Mouse (Mus musculus): ENCODE measurements at regions not wholly inside any gene's neighbourhood (a gene's known extent, or its start where the extent isn't known, plus 50 kb on each side); places are given as distances from the start of the nearest gene placed in this dataset.

GRCm38 (mm10) chr15:40223272-40223671 is 89.1 kb downstream of the 9330182O14Rik start:
- no peak overlapping the region for H3K27ac ChIP-seq (replicated peaks)
- H3K9ac ChIP-seq (ENCODE audit: low read length), result no peak overlapping the region
- no peaks in the 10 kb centered on the region for H3K4me1 ChIP-seq (replicated peaks; ENCODE audit: control insufficient read depth, insufficient read depth)
- no peaks in the 10 kb centered on the region for H3K27me3 ChIP-seq (ENCODE audit: control insufficient read depth, insufficient read depth, low read length)
- H3K4me3 ChIP-seq (ENCODE audit: low read depth, low read length), result no peak overlapping the region
- no peaks in the 10 kb centered on the region for H3K36me3 ChIP-seq (ENCODE audit: control insufficient read depth, insufficient read depth, low read length)
- ATAC-seq (ENCODE audit: low FRiP score, low TSS enrichment) (no peak), DNase-seq (ENCODE audit: low spot score) (no peak)
- WGBS, result 80% methylated on average over 3 of the region's 3 CpGs
- no peak overlapping the region for H3K4me2 ChIP-seq (replicated peaks; ENCODE audit: low read depth)
- peak; percentile 45 for TF ChIP-seq CTCF (IDR thresholded peaks at IDR 0.05; ENCODE audit: low read depth)
- TF ChIP-seq EP300 (optimal IDR thresholded peaks at IDR 0.05), result no peak
- H3K9me3 ChIP-seq (ENCODE audit: control insufficient read depth, low read length), result no peaks in the 10 kb centered on the region

- DNase-seq (ENCODE audit: low spot score) (no peak), ATAC-seq (ENCODE audit: low FRiP score, low TSS enrichment) (peak; percentile 29; the same call in 1 of the 2 replicates)
- Histone ChIP-seq H3K27ac (replicated peaks) (no peak overlapping the region), H3K4me2 (replicated peaks; ENCODE audit: low read depth) (no peak overlapping the region), H3K9ac (ENCODE audit: low read length) (no peak overlapping the region), H3K4me3 (ENCODE audit: low read depth, low read length) (no peak overlapping the region), H3K36me3 (ENCODE audit: control insufficient read depth, insufficient read depth, low read length) (no peaks in the 10 kb centered on the region), H3K27me3 (ENCODE audit: control insufficient read depth, insufficient read depth, low read length) (no peaks in the 10 kb centered on the region), H3K9me3 (ENCODE audit: control insufficient read depth, low read length) (no peaks in the 10 kb centered on the region), H3K4me1 (replicated peaks; ENCODE audit: control insufficient read depth, insufficient read depth) (no peaks in the 10 kb centered on the region)
- WGBS, result 67% methylated on average over 4 of the region's 4 CpGs
- TF ChIP-seq EP300 (optimal IDR thresholded peaks at IDR 0.05) (no peak), CTCF (IDR thresholded peaks at IDR 0.05; ENCODE audit: low read depth) (no peak)
Measured at GRCm38 (mm10) chr15:40241764-40242163, 107.6 kb downstream of the 9330182O14Rik start.

DNA sequence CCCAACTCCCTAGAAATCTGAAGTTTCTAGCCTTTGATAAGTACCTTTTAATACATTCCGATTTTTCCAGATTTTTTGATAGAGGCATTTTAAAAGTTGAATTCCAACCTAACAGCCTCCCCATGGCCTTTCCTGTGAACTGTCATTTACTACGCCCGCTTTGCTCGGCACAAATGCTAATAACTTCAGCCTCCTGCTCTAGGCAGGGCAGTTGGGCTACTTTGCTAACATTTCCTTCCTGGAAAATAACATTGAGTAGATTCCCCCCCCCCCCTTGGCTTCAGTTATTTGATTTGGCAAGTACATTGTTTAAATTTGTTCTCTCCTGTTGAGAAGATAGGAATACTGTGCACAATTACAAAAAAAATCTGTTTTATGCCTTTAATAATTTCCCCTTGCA is 114.8 kb downstream of the 9330182O14Rik start:
- TF ChIP-seq CTCF (IDR thresholded peaks at IDR 0.05; ENCODE audit: low read depth) (no peak), EP300 (optimal IDR thresholded peaks at IDR 0.05) (no peak)
- Histone ChIP-seq H3K27me3 (ENCODE audit: control insufficient read depth, insufficient read depth, low read length) (no peaks in the 10 kb centered on the region), H3K4me1 (replicated peaks; ENCODE audit: control insufficient read depth, insufficient read depth) (no peaks in the 10 kb centered on the region), H3K9ac (ENCODE audit: low read length) (no peak overlapping the region), H3K36me3 (ENCODE audit: control insufficient read depth, insufficient read depth, low read length) (no peaks in the 10 kb centered on the region), H3K4me2 (replicated peaks; ENCODE audit: low read depth) (no peak overlapping the region), H3K9me3 (ENCODE audit: control insufficient read depth, low read length) (no peaks in the 10 kb centered on the region), H3K4me3 (ENCODE audit: low read depth, low read length) (no peak overlapping the region), H3K27ac (replicated peaks) (no peak overlapping the region)
- DNase-seq (ENCODE audit: low spot score) (peak; percentile 31), ATAC-seq (ENCODE audit: low FRiP score, low TSS enrichment) (no peak)
- WGBS, result 53% methylated on average over 4 of the region's 4 CpGs

DNA sequence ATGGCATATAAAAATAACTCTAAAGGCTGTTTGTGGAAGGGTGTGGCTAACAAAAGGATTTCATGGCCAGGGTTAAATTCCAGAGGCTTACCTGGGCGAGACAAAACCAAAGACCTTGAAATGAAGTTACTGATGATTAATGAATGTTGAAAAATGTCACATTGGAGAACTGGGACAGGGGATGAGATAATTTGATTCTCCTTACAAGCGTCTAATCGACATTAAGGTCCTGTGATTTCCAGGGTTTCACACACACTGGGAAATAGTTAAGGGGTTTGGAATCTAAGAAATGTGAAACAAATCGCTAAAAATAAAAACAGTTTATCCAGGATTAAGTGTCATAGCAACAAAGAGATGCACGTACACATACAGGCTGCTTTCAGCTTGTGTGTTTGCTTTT is 125.3 kb downstream of the 9330182O14Rik start:
- no peaks in the 10 kb centered on the region for H3K4me1 ChIP-seq (replicated peaks; ENCODE audit: control insufficient read depth, insufficient read depth)
- H3K4me2 ChIP-seq (replicated peaks; ENCODE audit: low read depth), result no peak overlapping the region
- H3K36me3 ChIP-seq (ENCODE audit: control insufficient read depth, insufficient read depth, low read length), result no peaks in the 10 kb centered on the region
- H3K9me3 ChIP-seq (ENCODE audit: control insufficient read depth, low read length), result no peaks in the 10 kb centered on the region
- no peak overlapping the region for H3K27ac ChIP-seq (replicated peaks)
- no peak overlapping the region for H3K9ac ChIP-seq (ENCODE audit: low read length)
- no peak for TF ChIP-seq CTCF (IDR thresholded peaks at IDR 0.05; ENCODE audit: low read depth)
- TF ChIP-seq EP300 (optimal IDR thresholded peaks at IDR 0.05), result no peak
- H3K27me3 ChIP-seq (ENCODE audit: control insufficient read depth, insufficient read depth, low read length), result no peaks in the 10 kb centered on the region
- DNase-seq (ENCODE audit: low spot score), result no peak
- no peak overlapping the region for H3K4me3 ChIP-seq (ENCODE audit: low read depth, low read length)
- no peak for ATAC-seq (ENCODE audit: low FRiP score, low TSS enrichment)
- WGBS, result 29% methylated on average over 5 of the region's 5 CpGs

DNA sequence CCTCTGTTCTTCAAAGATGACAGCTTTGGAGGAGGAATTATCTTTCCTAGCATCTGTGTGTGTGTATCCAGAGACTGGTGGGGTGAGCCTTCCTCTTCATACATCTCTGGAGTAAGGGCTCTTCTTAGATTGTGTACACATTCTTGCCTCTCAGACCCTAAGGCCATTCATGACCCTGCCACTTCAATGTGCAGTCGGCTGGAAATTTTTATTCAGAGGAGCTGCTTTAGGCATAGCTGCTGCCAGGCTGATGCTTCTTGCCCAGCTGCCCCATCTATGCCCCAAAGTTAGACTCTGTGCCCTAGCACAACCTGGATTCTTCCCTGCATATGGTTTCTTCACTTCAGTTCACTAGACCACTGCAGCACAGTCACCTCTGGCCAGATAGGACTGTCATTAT is 144.9 kb downstream of the 9330182O14Rik start:
- no peak overlapping the region for H3K4me3 ChIP-seq (ENCODE audit: low read depth, low read length)
- no peaks in the 10 kb centered on the region for H3K9me3 ChIP-seq (ENCODE audit: control insufficient read depth, low read length)
- WGBS, result 74% methylated on average over 1 of the region's 1 CpGs
- H3K27ac ChIP-seq (replicated peaks), result no peak overlapping the region
- no peaks in the 10 kb centered on the region for H3K4me1 ChIP-seq (replicated peaks; ENCODE audit: control insufficient read depth, insufficient read depth)
- ATAC-seq (ENCODE audit: low FRiP score, low TSS enrichment), result no peak
- no peak for TF ChIP-seq EP300 (optimal IDR thresholded peaks at IDR 0.05)
- TF ChIP-seq CTCF (IDR thresholded peaks at IDR 0.05; ENCODE audit: low read depth), result no peak
- no peaks in the 10 kb centered on the region for H3K27me3 ChIP-seq (ENCODE audit: control insufficient read depth, insufficient read depth, low read length)
- no peak overlapping the region for H3K9ac ChIP-seq (ENCODE audit: low read length)
- no peak overlapping the region for H3K4me2 ChIP-seq (replicated peaks; ENCODE audit: low read depth)
- DNase-seq (ENCODE audit: low spot score), result no peak
- no peaks in the 10 kb centered on the region for H3K36me3 ChIP-seq (ENCODE audit: control insufficient read depth, insufficient read depth, low read length)

GRCm38 (mm10) chr15:40280551-40280950 is 146.4 kb downstream of the 9330182O14Rik start:
- TF ChIP-seq CTCF (IDR thresholded peaks at IDR 0.05; ENCODE audit: low read depth) (no peak), EP300 (optimal IDR thresholded peaks at IDR 0.05) (no peak)
- no peak overlapping the region for H3K27ac ChIP-seq (replicated peaks)
- no peaks in the 10 kb centered on the region for H3K4me1 ChIP-seq (replicated peaks; ENCODE audit: control insufficient read depth, insufficient read depth)
- H3K9me3 ChIP-seq (ENCODE audit: control insufficient read depth, low read length), result no peaks in the 10 kb centered on the region
- no peaks in the 10 kb centered on the region for H3K27me3 ChIP-seq (ENCODE audit: control insufficient read depth, insufficient read depth, low read length)
- H3K4me3 ChIP-seq (ENCODE audit: low read depth, low read length), result no peak overlapping the region
- ATAC-seq (ENCODE audit: low FRiP score, low TSS enrichment) (no peak), DNase-seq (ENCODE audit: low spot score) (no peak)
- H3K36me3 ChIP-seq (ENCODE audit: control insufficient read depth, insufficient read depth, low read length), result no peaks in the 10 kb centered on the region
- H3K9ac ChIP-seq (ENCODE audit: low read length), result no peak overlapping the region
- no peak overlapping the region for H3K4me2 ChIP-seq (replicated peaks; ENCODE audit: low read depth)
